Mouse (Mus musculus): ENCODE results near the gene Ubc. TPM values are rescaled to one million over a fixed set of nuclear protein-coding genes. Genes with fewer than 3 reads are reported as not detected.
A peak's percentile ranks its signal among the peaks of the same experiment; 100 is the strongest.

Gene Ubc
- polyA plus RNA-seq, 1 experiment from 2014 or later, result 1,055 TPM

DNA sequence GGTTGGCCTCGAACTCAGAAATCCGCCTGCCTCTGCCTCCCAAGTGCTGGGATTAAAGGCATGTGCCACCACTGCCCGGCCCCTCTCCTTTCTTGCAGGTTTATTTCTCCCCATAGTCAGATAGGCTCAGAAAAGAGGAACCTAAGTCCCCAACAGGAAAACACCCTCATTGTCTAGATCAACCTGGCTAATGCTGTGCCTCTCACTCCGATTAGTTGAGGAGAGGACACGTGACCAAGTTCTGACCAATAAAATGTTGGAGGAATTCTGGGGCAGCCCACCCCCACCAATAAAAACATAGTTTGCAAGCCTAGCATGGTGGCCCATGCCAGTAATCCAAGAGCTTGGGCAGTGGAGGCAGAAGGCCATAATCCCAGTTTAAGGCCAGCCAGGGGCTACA is 38.1 kb downstream of the Ubc start:
- no peaks in the 10 kb centered on the region for H3K27me3 ChIP-seq (ENCODE audit: control insufficient read depth, insufficient read depth, low read length)
- 0 out of 2 replicates have a peak, but pooled peaks cover 6% of the 10 kb centered on the region for H3K4me1 ChIP-seq (ENCODE audit: control insufficient read depth, insufficient read depth, low read length)
- 89% methylated on average over 5 of the region's 5 CpGs for WGBS
- no peak overlapping the region for H3K9ac ChIP-seq (replicated peaks; ENCODE audit: low read depth, low read length)
- no peak overlapping the region for H3K4me2 ChIP-seq (replicated peaks; ENCODE audit: low read depth, low read length)
- no peak overlapping the region for H3K27ac ChIP-seq (ENCODE audit: low read length)
- H3K9me3 ChIP-seq (ENCODE audit: control insufficient read depth, low read depth, low read length), result no peaks in the 10 kb centered on the region
- no peak for ATAC-seq (ENCODE audit: insufficient number of reproducible peaks, insufficient read depth, low FRiP score, low read depth)
- H3K4me3 ChIP-seq (ENCODE audit: low read depth, low read length), result no peak overlapping the region
- no peaks in the 10 kb centered on the region for H3K36me3 ChIP-seq (ENCODE audit: control insufficient read depth, insufficient read depth, low read length)

- no peak for ATAC-seq (ENCODE audit: insufficient number of reproducible peaks, insufficient read depth, low FRiP score, low read depth)
- Histone ChIP-seq H3K4me1 (ENCODE audit: control insufficient read depth, insufficient read depth, low read length) (0 out of 2 replicates have a peak, but pooled peaks cover 6% of the 10 kb centered on the region), H3K27ac (ENCODE audit: low read length) (no peak overlapping the region), H3K4me2 (replicated peaks; ENCODE audit: low read depth, low read length) (no peak overlapping the region), H3K4me3 (ENCODE audit: low read depth, low read length) (no peak overlapping the region), H3K36me3 (ENCODE audit: control insufficient read depth, insufficient read depth, low read length) (no peaks in the 10 kb centered on the region), H3K27me3 (ENCODE audit: control insufficient read depth, insufficient read depth, low read length) (no peaks in the 10 kb centered on the region), H3K9ac (replicated peaks; ENCODE audit: low read depth, low read length) (no peak overlapping the region), H3K9me3 (ENCODE audit: control insufficient read depth, low read depth, low read length) (no peaks in the 10 kb centered on the region)
- WGBS, result 81% methylated on average over 8 of the region's 8 CpGs
Measured at GRCm38 (mm10) chr5:125351057-125351456, 38.9 kb downstream of the Ubc start.

DNA sequence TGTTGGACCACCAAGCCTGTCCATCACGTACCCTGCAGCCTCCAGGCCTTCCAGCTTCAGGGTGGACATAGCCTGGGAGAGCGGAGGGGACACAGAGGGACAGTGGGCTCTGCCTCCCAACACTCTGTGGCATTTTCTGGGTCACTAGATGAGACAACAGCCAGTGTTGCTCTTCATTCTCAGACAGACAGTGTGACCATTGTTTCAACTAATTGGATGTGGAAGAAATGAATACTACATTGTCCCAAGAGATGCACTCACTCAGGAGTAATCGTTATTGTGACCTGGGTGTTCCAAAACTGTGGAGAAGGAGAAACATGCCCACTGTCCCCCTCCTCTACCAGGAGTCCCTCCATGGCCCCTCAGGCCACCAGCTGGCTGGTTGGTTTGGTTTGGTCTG is 40.6 kb downstream of the Ubc start:
- no peak overlapping the region for H3K4me3 ChIP-seq (ENCODE audit: low read depth, low read length)
- no peak overlapping the region for H3K4me2 ChIP-seq (replicated peaks; ENCODE audit: low read depth, low read length)
- no peaks in the 10 kb centered on the region for H3K4me1 ChIP-seq (ENCODE audit: control insufficient read depth, insufficient read depth, low read length)
- H3K27ac ChIP-seq (ENCODE audit: low read length), result no peak overlapping the region
- WGBS, result 92% methylated on average over 3 of the region's 3 CpGs
- no peak overlapping the region for H3K9ac ChIP-seq (replicated peaks; ENCODE audit: low read depth, low read length)
- no peak for ATAC-seq (ENCODE audit: insufficient number of reproducible peaks, insufficient read depth, low FRiP score, low read depth)
- H3K27me3 ChIP-seq (ENCODE audit: control insufficient read depth, insufficient read depth, low read length), result no peaks in the 10 kb centered on the region
- H3K36me3 ChIP-seq (ENCODE audit: control insufficient read depth, insufficient read depth, low read length), result no peaks in the 10 kb centered on the region
- H3K9me3 ChIP-seq (ENCODE audit: control insufficient read depth, low read depth, low read length), result no peaks in the 10 kb centered on the region

DNA sequence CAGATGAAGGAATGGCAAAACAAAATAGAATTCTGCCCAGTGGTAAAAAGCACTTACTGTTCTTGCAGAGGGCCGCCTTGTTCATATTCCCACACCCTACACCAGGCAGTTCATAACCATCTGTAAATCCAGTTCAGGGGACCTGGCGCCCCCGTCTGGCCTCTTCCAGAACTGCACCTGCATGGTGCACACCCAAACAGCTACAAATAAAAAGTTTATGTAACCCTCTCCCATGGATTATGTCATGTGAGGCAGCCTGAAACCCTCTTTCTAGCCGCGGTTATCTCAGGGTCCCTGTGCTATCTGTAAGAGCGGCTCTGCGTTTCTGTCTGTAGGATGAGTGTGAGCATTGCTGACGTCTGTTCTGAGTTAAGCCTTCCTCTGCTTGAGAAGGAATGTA is 41.5 kb downstream of the Ubc start:
- Histone ChIP-seq H3K36me3 (ENCODE audit: control insufficient read depth, insufficient read depth, low read length) (no peaks in the 10 kb centered on the region), H3K4me2 (replicated peaks; ENCODE audit: low read depth, low read length) (no peak overlapping the region), H3K9ac (replicated peaks; ENCODE audit: low read depth, low read length) (no peak overlapping the region), H3K9me3 (ENCODE audit: control insufficient read depth, low read depth, low read length) (no peaks in the 10 kb centered on the region), H3K4me1 (ENCODE audit: control insufficient read depth, insufficient read depth, low read length) (no peaks in the 10 kb centered on the region), H3K27ac (ENCODE audit: low read length) (no peak overlapping the region), H3K27me3 (ENCODE audit: control insufficient read depth, insufficient read depth, low read length) (no peaks in the 10 kb centered on the region), H3K4me3 (ENCODE audit: low read depth, low read length) (no peak overlapping the region)
- ATAC-seq (ENCODE audit: insufficient number of reproducible peaks, insufficient read depth, low FRiP score, low read depth), result no peak
- 36% methylated on average over 8 of the region's 8 CpGs for WGBS

DNA sequence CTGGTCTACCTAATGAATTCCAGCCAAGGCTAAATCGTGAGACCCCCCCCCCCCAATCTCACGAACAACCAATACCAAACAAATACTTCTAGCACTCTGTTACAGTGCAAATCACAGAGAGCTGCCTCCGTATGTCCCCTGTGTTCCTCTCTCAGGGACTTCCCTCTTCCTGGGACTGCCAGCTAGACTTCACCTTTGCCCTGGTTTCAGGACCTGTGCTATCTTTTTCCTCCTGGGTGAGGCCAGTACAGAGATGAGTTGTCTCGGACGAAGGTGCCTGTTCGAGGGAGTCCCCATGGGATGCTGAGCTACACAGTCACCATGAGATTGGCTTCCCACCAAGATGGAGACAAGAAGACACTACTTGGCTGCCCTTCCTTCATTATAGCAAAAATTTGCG is 41.9 kb downstream of the Ubc start:
- Histone ChIP-seq H3K4me3 (ENCODE audit: low read depth, low read length) (no peak overlapping the region), H3K27ac (ENCODE audit: low read length) (no peak overlapping the region), H3K9me3 (ENCODE audit: control insufficient read depth, low read depth, low read length) (no peaks in the 10 kb centered on the region), H3K9ac (replicated peaks; ENCODE audit: low read depth, low read length) (no peak overlapping the region), H3K4me1 (ENCODE audit: control insufficient read depth, insufficient read depth, low read length) (no peaks in the 10 kb centered on the region), H3K4me2 (replicated peaks; ENCODE audit: low read depth, low read length) (no peak overlapping the region), H3K27me3 (ENCODE audit: control insufficient read depth, insufficient read depth, low read length) (no peaks in the 10 kb centered on the region), H3K36me3 (ENCODE audit: control insufficient read depth, insufficient read depth, low read length) (no peaks in the 10 kb centered on the region)
- 74% methylated on average over 7 of the region's 7 CpGs for WGBS
- no peak for ATAC-seq (ENCODE audit: insufficient number of reproducible peaks, insufficient read depth, low FRiP score, low read depth)

GRCm38 (mm10) chr5:125344296-125344695 is 45.7 kb downstream of the Ubc start:
- H3K4me3 ChIP-seq (ENCODE audit: low read depth, low read length), result no peak overlapping the region
- no peak for ATAC-seq (ENCODE audit: insufficient number of reproducible peaks, insufficient read depth, low FRiP score, low read depth)
- no peaks in the 10 kb centered on the region for H3K27me3 ChIP-seq (ENCODE audit: control insufficient read depth, insufficient read depth, low read length)
- no peaks in the 10 kb centered on the region for H3K9me3 ChIP-seq (ENCODE audit: control insufficient read depth, low read depth, low read length)
- H3K27ac ChIP-seq (ENCODE audit: low read length), result no peak overlapping the region
- H3K36me3 ChIP-seq (ENCODE audit: control insufficient read depth, insufficient read depth, low read length), result no peaks in the 10 kb centered on the region
- 89% methylated on average over 6 of the region's 6 CpGs for WGBS
- H3K9ac ChIP-seq (replicated peaks; ENCODE audit: low read depth, low read length), result no peak overlapping the region
- no peak overlapping the region for H3K4me2 ChIP-seq (replicated peaks; ENCODE audit: low read depth, low read length)
- peaks cover 10% of the 10 kb centered on the region for H3K4me1 ChIP-seq (ENCODE audit: control insufficient read depth, insufficient read depth, low read length)

GRCm38 (mm10) chr5:125341459-125342090 is 48.4 kb downstream of the Ubc start:
- Histone ChIP-seq H3K36me3 (ENCODE audit: control insufficient read depth, insufficient read depth, low read length) (no peaks in the 10 kb centered on the region), H3K27ac (ENCODE audit: low read length) (no peak overlapping the region), H3K9me3 (ENCODE audit: control insufficient read depth, low read depth, low read length) (no peaks in the 10 kb centered on the region), H3K4me3 (ENCODE audit: low read depth, low read length) (peak overlapping the region; percentile 86; the same call in 1 of the 2 replicates), H3K4me1 (ENCODE audit: control insufficient read depth, insufficient read depth, low read length) (peaks cover 19% of the 10 kb centered on the region), H3K9ac (replicated peaks; ENCODE audit: low read depth, low read length) (no peak overlapping the region), H3K27me3 (ENCODE audit: control insufficient read depth, insufficient read depth, low read length) (no peaks in the 10 kb centered on the region), H3K4me2 (replicated peaks; ENCODE audit: low read depth, low read length) (peak overlapping the region; percentile 88)
- ATAC-seq (ENCODE audit: insufficient number of reproducible peaks, insufficient read depth, low FRiP score, low read depth), result peak; percentile 0; the same call in 1 of the 2 replicates
- 47% methylated on average over 14 of the region's 14 CpGs for WGBS

- Histone ChIP-seq H3K9me3 (ENCODE audit: control insufficient read depth, low read depth, low read length) (no peaks in the 10 kb centered on the region), H3K27me3 (ENCODE audit: control insufficient read depth, insufficient read depth, low read length) (no peaks in the 10 kb centered on the region), H3K36me3 (ENCODE audit: control insufficient read depth, insufficient read depth, low read length) (no peaks in the 10 kb centered on the region), H3K4me1 (ENCODE audit: control insufficient read depth, insufficient read depth, low read length) (peaks cover 19% of the 10 kb centered on the region), H3K27ac (ENCODE audit: low read length) (no peak within 1 kb of the TSS), H3K4me3 (ENCODE audit: low read depth, low read length) (peak within 1 kb of the TSS; percentile 86), H3K9ac (replicated peaks; ENCODE audit: low read depth, low read length) (peak within 1 kb of the TSS; percentile 56), H3K4me2 (replicated peaks; ENCODE audit: low read depth, low read length) (peak within 1 kb of the TSS; percentile 88)
- ATAC-seq (ENCODE audit: insufficient number of reproducible peaks, insufficient read depth, low FRiP score, low read depth), result peak; percentile 84
- 1% methylated on average over 42 of the region's 42 CpGs for WGBS
Measured at GRCm38 (mm10) chr5:125340547-125341262, 49.3 kb downstream of the Ubc start, which contains the start of gene Scarb1. Gene Scarb1, minus strand, starts transcription at chr5:125341094.

Data from stomach, embryonic 14.5 days (tissue).